Mouse (Mus musculus): Measurements from ENCODE around the gene Nans. TPM values are rescaled to one million over a fixed set of nuclear protein-coding genes. Genes with fewer than 3 reads are reported as not detected.

Nans gene
- polyA plus RNA-seq, 1 experiment: 103 TPM

- Histone ChIP-seq H3K27me3 (ENCODE audit: control insufficient read depth, insufficient read depth, low read length, poor library complexity, severe bottlenecking) (no peaks in the 10 kb centered on the region), H3K36me3 (ENCODE audit: control insufficient read depth, insufficient read depth, low read length, poor library complexity, severe bottlenecking) (no peaks in the 10 kb centered on the region), H3K27ac (ENCODE audit: insufficient read depth, low read length) (no peak overlapping the region), H3K9ac (ENCODE audit: low read depth, poor library complexity, severe bottlenecking) (no peak overlapping the region), H3K4me3 (ENCODE audit: low read depth, low read length) (no peak overlapping the region), H3K9me3 (replicated peaks; ENCODE audit: control insufficient read depth, insufficient read depth, low read length, poor library complexity, severe bottlenecking) (no peaks in the 10 kb centered on the region), H3K4me1 (ENCODE audit: control insufficient read depth, insufficient read depth, low read length) (peaks cover 3% of the 10 kb centered on the region)
- TF ChIP-seq POLR2A (IDR thresholded peaks at IDR 0.05; ENCODE audit: insufficient read depth, low read length): no peak
- no peak for TF ChIP-seq EP300 (IDR thresholded peaks at IDR 0.05; ENCODE audit: insufficient read depth, low read depth, low read length)
- no peak for TF ChIP-seq CTCF (IDR thresholded peaks at IDR 0.05; ENCODE audit: low read depth, low read length)
Measured at GRCm38 (mm10) chr4:46549979-46550378, 60.9 kb downstream of the Nans start.

GRCm38 (mm10) chr4:46550406-46550805 is 61.4 kb downstream of the Nans start:
- no peak overlapping the region for H3K4me3 ChIP-seq (ENCODE audit: low read depth, low read length)
- no peak overlapping the region for H3K27ac ChIP-seq (ENCODE audit: insufficient read depth, low read length)
- peaks cover 3% of the 10 kb centered on the region for H3K4me1 ChIP-seq (ENCODE audit: control insufficient read depth, insufficient read depth, low read length)
- H3K9me3 ChIP-seq (replicated peaks; ENCODE audit: control insufficient read depth, insufficient read depth, low read length, poor library complexity, severe bottlenecking): no peaks in the 10 kb centered on the region
- no peaks in the 10 kb centered on the region for H3K36me3 ChIP-seq (ENCODE audit: control insufficient read depth, insufficient read depth, low read length, poor library complexity, severe bottlenecking)
- no peaks in the 10 kb centered on the region for H3K27me3 ChIP-seq (ENCODE audit: control insufficient read depth, insufficient read depth, low read length, poor library complexity, severe bottlenecking)
- TF ChIP-seq POLR2A (IDR thresholded peaks at IDR 0.05; ENCODE audit: insufficient read depth, low read length) (no peak), EP300 (IDR thresholded peaks at IDR 0.05; ENCODE audit: insufficient read depth, low read depth, low read length) (no peak), CTCF (IDR thresholded peaks at IDR 0.05; ENCODE audit: low read depth, low read length) (no peak)
- H3K9ac ChIP-seq (ENCODE audit: low read depth, poor library complexity, severe bottlenecking): no peak overlapping the region

Other genes starting within 250 kb of the Nans start
- 0.55 and 0.78 TPM in 2 replicates for gene Foxe1, start 145.6 kb upstream of the Nans start, polyA plus RNA-seq (2011; ENCODE audit: insufficient read depth, insufficient read length, low read depth, missing spikeins)
- gene Trmo, start 99.8 kb upstream of the Nans start, polyA plus RNA-seq (2011; ENCODE audit: insufficient read depth, insufficient read length, low read depth, missing spikeins): 10.1 and 11.5 TPM in 2 replicates
- not detected in 2 replicates for gene Hemgn, start 75.7 kb upstream of the Nans start, polyA plus RNA-seq (2011; ENCODE audit: insufficient read depth, insufficient read length, low read depth, missing spikeins)
- 459 and 464 TPM in 2 replicates for gene Anp32b, start 38.3 kb upstream of the Nans start, polyA plus RNA-seq (2011; ENCODE audit: insufficient read depth, insufficient read length, low read depth, missing spikeins)
- gene Trim14, start 46.9 kb downstream of the Nans start, polyA plus RNA-seq (2011; ENCODE audit: insufficient read depth, insufficient read length, low read depth, missing spikeins): 3.5 and 5.7 TPM in 2 replicates
- gene Coro2a, start 113.0 kb downstream of the Nans start, polyA plus RNA-seq (2011; ENCODE audit: insufficient read depth, insufficient read length, low read depth, missing spikeins): 13.1 and 14.6 TPM in 2 replicates
- 7.7 TPM in 2 replicates for gene Tbc1d2, start 161.0 kb downstream of the Nans start, polyA plus RNA-seq (2011; ENCODE audit: insufficient read depth, insufficient read length, low read depth, missing spikeins)

Measured in ES-Bruce4 (cell line).